Mouse (Mus musculus): ENCODE measurements at regions not wholly inside any gene's neighbourhood (a gene's known extent, or its start where the extent isn't known, plus 50 kb on each side); places are given as distances from the start of the nearest gene placed in this dataset.
"Not testable (repeated sequence)": the region's sequence is repeated elsewhere in the genome, so short reads cannot be mapped to it uniquely, and the experiment has no call there.

GRCm38 (mm10) chr9:52935082-52935481 is 255.5 kb upstream of the AI593442 start:
- Histone ChIP-seq H3K4me3 (no peak overlapping the region), H3K4me1 (no peaks in the 10 kb centered on the region), H3K9me3 (replicated peaks) (no peaks in the 10 kb centered on the region), H3K36me3 (no peaks in the 10 kb centered on the region), H3K27ac (no peak overlapping the region), H3K27me3 (ENCODE audit: low read depth, poor library complexity, severe bottlenecking) (no peaks in the 10 kb centered on the region)
- 58% methylated on average over 6 of the region's 6 CpGs for WGBS
- no peak for DNase-seq (ENCODE audit: low spot score)

GRCm38 (mm10) chr9:52917516-52917915 is 237.9 kb upstream of the AI593442 start:
- H3K27ac ChIP-seq: no peak overlapping the region
- no peak for DNase-seq (ENCODE audit: low spot score)
- no peak overlapping the region for H3K4me3 ChIP-seq
- H3K4me1 ChIP-seq: no peaks in the 10 kb centered on the region
- no peaks in the 10 kb centered on the region for H3K9me3 ChIP-seq (replicated peaks)
- 75% methylated on average over 4 of the region's 4 CpGs for WGBS
- no peaks in the 10 kb centered on the region for H3K36me3 ChIP-seq
- no peaks in the 10 kb centered on the region for H3K27me3 ChIP-seq (ENCODE audit: low read depth, poor library complexity, severe bottlenecking)

- not testable (repeated sequence) for H3K9me3 ChIP-seq (replicated peaks); H3K27me3 ChIP-seq (ENCODE audit: low read depth, poor library complexity, severe bottlenecking); H3K4me1 ChIP-seq; DNase-seq (ENCODE audit: low spot score); H3K4me3 ChIP-seq; H3K27ac ChIP-seq; H3K36me3 ChIP-seq
- WGBS: no CpG with 5 or more reads among the region's 2 CpGs
These were observed 209.1 kb upstream of the AI593442 start for GRCm38 (mm10) chr9:52888653-52889052.

- not testable (repeated sequence) for H3K36me3 ChIP-seq; H3K27me3 ChIP-seq (ENCODE audit: low read depth, poor library complexity, severe bottlenecking)
- WGBS: no CpG with 5 or more reads among the region's 3 CpGs
These were observed 208.4 kb upstream of the AI593442 start for GRCm38 (mm10) chr9:52887997-52888396.

GRCm38 (mm10) chr9:52867236-52867635 is 187.7 kb upstream of the AI593442 start:
- H3K27me3 ChIP-seq (ENCODE audit: low read depth, poor library complexity, severe bottlenecking): no peaks in the 10 kb centered on the region
- no peaks in the 10 kb centered on the region for H3K36me3 ChIP-seq
- no peak for DNase-seq (ENCODE audit: low spot score)
- no peak overlapping the region for H3K4me3 ChIP-seq
- no peaks in the 10 kb centered on the region for H3K9me3 ChIP-seq (replicated peaks)
- H3K4me1 ChIP-seq: peaks cover 4% of the 10 kb centered on the region; the same call in 1 of the 2 replicates
- no peak overlapping the region for H3K27ac ChIP-seq
- WGBS: 84% methylated on average over 1 of the region's 1 CpGs

More at GRCm38 (mm10) chr9:52887997-52888396, 208.4 kb upstream of the AI593442 start:
- not testable (repeated sequence) for DNase-seq (ENCODE audit: low spot score); H3K4me1 ChIP-seq; H3K27ac ChIP-seq; H3K9me3 ChIP-seq (replicated peaks); H3K4me3 ChIP-seq

GRCm38 (mm10) chr9:52860327-52860726 is 180.7 kb upstream of the AI593442 start:
- no peak for DNase-seq (ENCODE audit: low spot score)
- H3K36me3 ChIP-seq: no peaks in the 10 kb centered on the region
- no peaks in the 10 kb centered on the region for H3K9me3 ChIP-seq (replicated peaks)
- 82% methylated on average over 4 of the region's 4 CpGs for WGBS
- no peak overlapping the region for H3K4me3 ChIP-seq
- H3K27me3 ChIP-seq (ENCODE audit: low read depth, poor library complexity, severe bottlenecking): no peaks in the 10 kb centered on the region
- no peak overlapping the region for H3K27ac ChIP-seq
- H3K4me1 ChIP-seq: no peaks in the 10 kb centered on the region

GRCm38 (mm10) chr9:52858411-52858810 is 178.8 kb upstream of the AI593442 start:
- DNase-seq (ENCODE audit: low spot score): no peak
- Histone ChIP-seq H3K27me3 (ENCODE audit: low read depth, poor library complexity, severe bottlenecking) (no peaks in the 10 kb centered on the region), H3K4me1 (no peaks in the 10 kb centered on the region), H3K4me3 (no peak overlapping the region), H3K36me3 (no peaks in the 10 kb centered on the region), H3K27ac (no peak overlapping the region), H3K9me3 (replicated peaks) (no peaks in the 10 kb centered on the region)
- 80% methylated on average over 4 of the region's 4 CpGs for WGBS

GRCm38 (mm10) chr9:52853338-52853737 is 173.8 kb upstream of the AI593442 start:
- Histone ChIP-seq H3K27me3 (ENCODE audit: low read depth, poor library complexity, severe bottlenecking) (no peaks in the 10 kb centered on the region), H3K36me3 (no peaks in the 10 kb centered on the region), H3K9me3 (replicated peaks) (no peaks in the 10 kb centered on the region), H3K27ac (no peak overlapping the region), H3K4me3 (no peak overlapping the region), H3K4me1 (no peaks in the 10 kb centered on the region)
- DNase-seq (ENCODE audit: low spot score): no peak
- 81% methylated on average over 6 of the region's 6 CpGs for WGBS

- DNase-seq (ENCODE audit: low spot score): no peak
- WGBS: 87% methylated on average over 2 of the region's 2 CpGs
- no peaks in the 10 kb centered on the region for H3K27me3 ChIP-seq (ENCODE audit: low read depth, poor library complexity, severe bottlenecking)
- no peaks in the 10 kb centered on the region for H3K9me3 ChIP-seq (replicated peaks)
- H3K36me3 ChIP-seq: no peaks in the 10 kb centered on the region
- H3K27ac ChIP-seq: no peak overlapping the region
- H3K4me3 ChIP-seq: no peak overlapping the region
- no peaks in the 10 kb centered on the region for H3K4me1 ChIP-seq
These were observed 171.0 kb upstream of the AI593442 start for GRCm38 (mm10) chr9:52850552-52850951.

GRCm38 (mm10) chr9:52849931-52850330 is 170.4 kb upstream of the AI593442 start:
- Histone ChIP-seq H3K36me3 (no peaks in the 10 kb centered on the region), H3K4me1 (no peaks in the 10 kb centered on the region), H3K27ac (no peak overlapping the region), H3K27me3 (ENCODE audit: low read depth, poor library complexity, severe bottlenecking) (no peaks in the 10 kb centered on the region), H3K4me3 (no peak overlapping the region), H3K9me3 (replicated peaks) (no peaks in the 10 kb centered on the region)
- DNase-seq (ENCODE audit: low spot score): no peak
- WGBS: 85% methylated on average over 3 of the region's 3 CpGs

GRCm38 (mm10) chr9:52841105-52841504 is 161.5 kb upstream of the AI593442 start:
- Histone ChIP-seq H3K36me3 (no peaks in the 10 kb centered on the region), H3K4me3 (no peak overlapping the region), H3K4me1 (no peaks in the 10 kb centered on the region), H3K27me3 (ENCODE audit: low read depth, poor library complexity, severe bottlenecking) (no peaks in the 10 kb centered on the region), H3K9me3 (replicated peaks) (no peaks in the 10 kb centered on the region), H3K27ac (no peak overlapping the region)
- DNase-seq (ENCODE audit: low spot score): no peak
- WGBS: 90% methylated on average over 4 of the region's 4 CpGs

GRCm38 (mm10) chr9:52839996-52840395 is 160.4 kb upstream of the AI593442 start:
- Histone ChIP-seq H3K4me3 (no peak overlapping the region), H3K9me3 (replicated peaks) (no peaks in the 10 kb centered on the region), H3K27ac (no peak overlapping the region), H3K36me3 (no peaks in the 10 kb centered on the region), H3K4me1 (no peaks in the 10 kb centered on the region), H3K27me3 (ENCODE audit: low read depth, poor library complexity, severe bottlenecking) (no peaks in the 10 kb centered on the region)
- DNase-seq (ENCODE audit: low spot score): no peak

- no peaks in the 10 kb centered on the region for H3K27me3 ChIP-seq (ENCODE audit: low read depth, poor library complexity, severe bottlenecking)
- 85% methylated on average over 6 of the region's 6 CpGs for WGBS
- no peak overlapping the region for H3K27ac ChIP-seq
- no peaks in the 10 kb centered on the region for H3K36me3 ChIP-seq
- H3K9me3 ChIP-seq (replicated peaks): no peaks in the 10 kb centered on the region
- H3K4me3 ChIP-seq: no peak overlapping the region
- DNase-seq (ENCODE audit: low spot score): no peak
- no peaks in the 10 kb centered on the region for H3K4me1 ChIP-seq
These were observed 156.6 kb upstream of the AI593442 start for GRCm38 (mm10) chr9:52836151-52836630.

GRCm38 (mm10) chr9:52835481-52836150 is 156.0 kb upstream of the AI593442 start:
- H3K4me1 ChIP-seq: no peaks in the 10 kb centered on the region
- H3K27ac ChIP-seq: no peak overlapping the region
- no peaks in the 10 kb centered on the region for H3K9me3 ChIP-seq (replicated peaks)
- H3K27me3 ChIP-seq (ENCODE audit: low read depth, poor library complexity, severe bottlenecking): no peaks in the 10 kb centered on the region
- H3K4me3 ChIP-seq: no peak overlapping the region
- 89% methylated on average over 8 of the region's 8 CpGs for WGBS
- no peak for DNase-seq (ENCODE audit: low spot score)
- H3K36me3 ChIP-seq: no peaks in the 10 kb centered on the region

All from limb, embryonic 10.5 days (tissue).